Mouse (Mus musculus) bone marrow macrophage, adult 2 months (primary cell): ENCODE data around the gene Rbm33.

Experiments
- CTCF ChIP-seq: IDR thresholded peaks from 2 replicates; pipeline ENCODE4 v1.5.1; 2012; ENCODE audit warnings: low read depth, mild to moderate bottlenecking, low read length, moderate library complexity
- POLR2A ChIP-seq: IDR thresholded peaks from 2 replicates; pipeline ENCODE4 v1.6.1; 2012; ENCODE audit warnings: mild to moderate bottlenecking, low read depth, low read length, borderline replicate concordance

- TF ChIP-seq CTCF (no peak), POLR2A (no peak)
Measured at GRCm38 (mm10) chr5:28304551-28304950, 12.4 kb upstream of the Rbm33 start.
